Mouse (Mus musculus): Measurements from ENCODE around the gene Brd2. TPM values are rescaled to one million over a fixed set of nuclear protein-coding genes. Genes with fewer than 3 reads are reported as not detected.

Gene Brd2
- polyA plus RNA-seq, 1 experiment from 2014 or later, result 140 TPM

DNA sequence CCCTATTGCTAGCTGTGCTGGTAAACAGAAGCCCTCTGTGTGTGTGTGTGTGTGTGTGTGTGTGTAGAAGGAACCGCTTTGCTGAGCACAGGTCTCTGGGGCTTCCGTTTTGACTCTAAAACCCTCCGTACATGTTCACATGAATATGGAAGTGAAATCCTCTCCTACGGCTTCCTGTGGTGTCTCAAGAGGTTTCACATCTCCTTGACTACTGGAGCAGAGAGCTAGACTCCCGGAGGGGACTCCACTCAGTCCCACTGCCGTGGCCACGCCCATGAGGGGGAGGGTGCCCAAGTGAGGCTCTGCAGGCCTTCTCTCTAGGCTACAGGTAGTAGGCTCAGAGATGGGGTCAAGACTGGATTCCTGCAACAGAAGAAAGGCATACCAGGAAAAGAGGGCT lies 20.6 kb upstream of the Brd2 start, which contains the start of gene H2-DMb2:
TSS of gene H2-DMb2 (plus strand) at position 275 of the 400 bp plus-strand sequence.
- Histone ChIP-seq H3K9me3 (replicated peaks) (no peaks in the 10 kb centered on the region), H3K4me1 (peaks cover 29% of the 10 kb centered on the region), H3K4me2 (peak within 1 kb of the TSS; percentile 8), H3K36me3 (no peaks in the 10 kb centered on the region), H3K4me3 (replicated peaks) (no peak within 1 kb of the TSS), H3K9ac (0 out of 2 replicates have a peak within 1 kb of the TSS, but pooled peaks have one; percentile 14), H3K27ac (peak within 1 kb of the TSS; percentile 70), H3K27me3 (peaks cover 36% of the 10 kb centered on the region)
- peak; percentile 80 for ATAC-seq (replicated peaks; ENCODE audit: low FRiP score)
- WGBS, result 7% methylated on average over 7 of the region's 7 CpGs

DNA sequence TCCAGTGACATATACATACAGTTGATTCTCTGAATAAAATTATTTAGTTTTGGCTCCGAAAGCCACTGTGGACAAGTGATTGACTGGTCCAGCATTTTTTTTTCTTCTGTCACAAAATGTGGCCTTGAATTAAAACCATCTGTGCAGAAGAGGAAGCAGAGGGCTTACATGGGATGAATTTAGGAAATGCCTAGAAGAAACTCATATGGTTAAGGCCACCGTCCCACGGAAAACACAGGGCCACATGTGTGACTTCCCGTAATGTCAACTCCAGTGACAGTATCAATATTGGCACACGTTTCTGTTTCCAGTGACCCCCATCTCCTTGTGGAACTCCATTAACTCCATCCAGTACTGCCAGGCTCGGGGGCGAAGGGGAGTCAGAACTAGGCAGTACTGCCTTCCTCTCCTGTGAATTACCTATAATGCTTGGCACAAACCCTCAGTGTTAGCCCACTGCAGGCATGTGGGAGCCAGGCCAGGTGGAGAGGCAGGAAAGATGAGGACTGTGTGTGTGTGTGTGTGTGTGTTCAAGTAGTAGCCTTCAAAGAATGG lies 20.1 kb upstream of the Brd2 start:
- H3K27ac ChIP-seq, result peak overlapping the region; percentile 70
- peaks cover 41% of the 10 kb centered on the region for H3K27me3 ChIP-seq
- peak overlapping the region; percentile 8 for H3K4me2 ChIP-seq
- H3K36me3 ChIP-seq, result no peaks in the 10 kb centered on the region
- no peak overlapping the region for H3K9ac ChIP-seq
- H3K4me3 ChIP-seq (replicated peaks), result no peak overlapping the region
- H3K9me3 ChIP-seq (replicated peaks), result no peaks in the 10 kb centered on the region
- 76% methylated on average over 7 of the region's 7 CpGs for WGBS
- no peak for ATAC-seq (replicated peaks; ENCODE audit: low FRiP score)
- peaks cover 29% of the 10 kb centered on the region for H3K4me1 ChIP-seq

DNA sequence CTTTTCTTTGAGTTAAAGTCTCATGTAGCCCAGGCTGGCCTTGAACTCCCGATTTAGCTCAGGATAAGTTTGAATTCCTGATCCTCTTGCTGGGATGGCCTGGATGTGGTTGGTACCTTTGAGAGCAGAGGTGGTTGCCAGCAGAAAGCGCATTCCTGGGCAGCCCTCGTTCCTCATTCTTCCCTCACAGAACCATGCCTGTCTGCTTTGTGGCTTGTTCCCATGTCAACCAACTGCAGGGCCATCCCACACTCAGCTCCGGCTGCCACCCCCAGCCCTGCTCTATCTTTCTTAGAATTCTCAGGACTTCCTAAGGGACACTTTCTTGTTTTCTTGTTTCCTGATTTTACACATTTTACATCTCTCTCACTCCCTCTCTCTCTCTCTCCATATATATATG lies 19.0 kb upstream of the Brd2 start:
- Histone ChIP-seq H3K27ac (no peak overlapping the region), H3K9me3 (replicated peaks) (no peaks in the 10 kb centered on the region), H3K9ac (no peak overlapping the region), H3K4me3 (replicated peaks) (no peak overlapping the region), H3K4me2 (no peak overlapping the region), H3K27me3 (peaks cover 50% of the 10 kb centered on the region), H3K36me3 (no peaks in the 10 kb centered on the region), H3K4me1 (peaks cover 29% of the 10 kb centered on the region)
- no peak for ATAC-seq (replicated peaks; ENCODE audit: low FRiP score)
- 65% methylated on average over 4 of the region's 4 CpGs for WGBS

DNA sequence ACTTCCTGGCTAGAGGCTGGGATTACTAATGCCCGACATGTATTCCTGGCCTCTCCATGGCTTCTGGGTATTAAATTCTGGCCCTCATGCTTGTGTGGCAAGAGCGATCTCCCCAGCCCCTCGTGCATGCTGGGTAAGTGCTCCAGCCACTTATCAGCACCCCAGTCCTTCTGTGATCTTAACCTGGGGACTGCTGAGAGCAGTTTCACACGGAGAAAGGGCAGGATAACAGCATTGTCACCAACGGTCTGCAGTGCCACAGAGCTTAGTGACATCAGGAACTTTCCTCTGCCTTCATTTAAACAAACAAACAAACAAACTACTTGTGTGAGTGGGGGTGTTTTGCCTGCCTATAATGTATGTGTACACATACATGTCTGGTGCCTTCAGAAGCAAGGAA lies 17.8 kb upstream of the Brd2 start:
- Histone ChIP-seq H3K9ac (no peak overlapping the region), H3K27me3 (peaks cover 53% of the 10 kb centered on the region), H3K4me1 (peaks cover 31% of the 10 kb centered on the region), H3K36me3 (no peaks in the 10 kb centered on the region), H3K4me3 (replicated peaks) (no peak overlapping the region), H3K27ac (no peak overlapping the region), H3K4me2 (peak overlapping the region; percentile 63), H3K9me3 (replicated peaks) (no peaks in the 10 kb centered on the region)
- no peak for ATAC-seq (replicated peaks; ENCODE audit: low FRiP score)
- 11% methylated on average over 5 of the region's 5 CpGs for WGBS

DNA sequence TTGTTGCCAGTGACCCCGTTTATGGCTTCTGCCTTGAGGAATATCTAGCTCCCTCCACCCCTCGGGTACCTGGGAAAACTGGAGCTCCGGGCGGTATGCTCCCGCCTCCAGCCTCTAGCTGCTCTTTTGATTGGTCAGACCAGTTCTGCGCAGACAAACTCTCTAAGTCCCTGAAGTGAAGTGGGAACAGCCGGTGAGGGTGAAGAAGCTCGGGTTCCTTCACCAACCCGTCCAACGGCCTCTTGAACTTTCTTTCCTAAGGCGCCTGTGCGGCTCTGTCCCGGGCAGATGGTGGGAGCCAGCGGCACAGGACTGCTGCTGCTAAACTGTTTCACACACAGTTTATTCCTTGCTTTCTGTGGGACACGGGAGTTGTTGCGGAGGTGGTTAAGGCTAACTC lies 17.0 kb upstream of the Brd2 start:
- no peaks in the 10 kb centered on the region for H3K36me3 ChIP-seq
- peaks cover 53% of the 10 kb centered on the region for H3K27me3 ChIP-seq
- peaks cover 31% of the 10 kb centered on the region for H3K4me1 ChIP-seq
- H3K9me3 ChIP-seq (replicated peaks), result no peaks in the 10 kb centered on the region
- ATAC-seq (replicated peaks; ENCODE audit: low FRiP score), result no peak; the same call in 1 of the 2 replicates
- peak overlapping the region; percentile 30; the same call in 1 of the 2 replicates for H3K9ac ChIP-seq
- H3K4me3 ChIP-seq (replicated peaks), result peak overlapping the region; percentile 35
- 3% methylated on average over 16 of the region's 16 CpGs for WGBS
- no peak overlapping the region for H3K27ac ChIP-seq
- peak overlapping the region; percentile 63 for H3K4me2 ChIP-seq

DNA sequence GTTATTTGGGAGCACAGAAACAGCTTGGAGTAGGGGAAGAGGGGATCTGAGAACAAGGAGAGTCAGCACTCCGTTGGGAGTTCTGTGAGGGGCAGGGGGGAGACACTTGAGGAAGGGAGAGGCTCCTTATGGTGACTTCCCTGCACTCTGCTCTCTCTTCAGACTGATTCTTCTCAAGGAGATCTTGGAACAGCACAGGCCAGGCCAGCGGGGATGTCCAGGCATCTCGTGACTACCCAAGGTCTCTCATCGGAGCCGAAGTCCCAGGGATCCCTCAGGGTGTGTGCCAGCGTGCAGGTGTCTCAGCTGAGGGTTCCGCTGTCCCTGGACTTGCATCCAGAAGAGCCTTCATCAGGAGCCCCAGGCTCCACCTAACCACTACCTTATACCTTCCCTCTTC lies 16.2 kb upstream of the Brd2 start:
- Histone ChIP-seq H3K9ac (peak overlapping the region; percentile 30; the same call in 1 of the 2 replicates), H3K36me3 (no peaks in the 10 kb centered on the region), H3K27me3 (peaks cover 53% of the 10 kb centered on the region), H3K9me3 (replicated peaks) (no peaks in the 10 kb centered on the region), H3K4me1 (peaks cover 31% of the 10 kb centered on the region), H3K4me3 (replicated peaks) (no peak overlapping the region), H3K27ac (no peak overlapping the region), H3K4me2 (peak overlapping the region; percentile 63)
- 80% methylated on average over 7 of the region's 7 CpGs for WGBS
- no peak for ATAC-seq (replicated peaks; ENCODE audit: low FRiP score)

DNA sequence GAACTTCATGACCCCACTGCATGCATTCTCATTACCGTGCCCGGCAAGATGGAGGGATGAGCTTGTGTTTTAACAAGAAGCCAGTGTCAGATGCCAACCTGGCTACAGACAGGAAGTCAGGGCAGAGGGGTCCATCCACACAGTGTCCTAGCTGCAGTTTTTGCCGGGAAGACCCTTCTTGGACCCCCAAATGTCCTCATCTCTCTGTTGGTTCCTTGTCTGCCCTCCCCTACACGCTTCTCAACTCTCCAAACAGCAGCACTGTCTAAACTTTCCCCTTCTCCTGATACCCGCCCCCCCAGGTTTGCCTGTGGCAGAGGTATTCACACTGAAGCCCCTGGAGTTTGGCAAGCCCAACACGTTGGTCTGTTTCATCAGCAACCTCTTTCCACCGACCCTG lies 15.2 kb upstream of the Brd2 start:
- no peaks in the 10 kb centered on the region for H3K36me3 ChIP-seq
- no peak overlapping the region for H3K4me2 ChIP-seq
- no peak overlapping the region for H3K27ac ChIP-seq
- no peaks in the 10 kb centered on the region for H3K9me3 ChIP-seq (replicated peaks)
- no peak overlapping the region for H3K4me3 ChIP-seq (replicated peaks)
- WGBS, result 68% methylated on average over 7 of the region's 7 CpGs
- no peak overlapping the region for H3K9ac ChIP-seq
- H3K27me3 ChIP-seq, result peaks cover 53% of the 10 kb centered on the region
- peaks cover 23% of the 10 kb centered on the region for H3K4me1 ChIP-seq
- no peak for ATAC-seq (replicated peaks; ENCODE audit: low FRiP score)

DNA sequence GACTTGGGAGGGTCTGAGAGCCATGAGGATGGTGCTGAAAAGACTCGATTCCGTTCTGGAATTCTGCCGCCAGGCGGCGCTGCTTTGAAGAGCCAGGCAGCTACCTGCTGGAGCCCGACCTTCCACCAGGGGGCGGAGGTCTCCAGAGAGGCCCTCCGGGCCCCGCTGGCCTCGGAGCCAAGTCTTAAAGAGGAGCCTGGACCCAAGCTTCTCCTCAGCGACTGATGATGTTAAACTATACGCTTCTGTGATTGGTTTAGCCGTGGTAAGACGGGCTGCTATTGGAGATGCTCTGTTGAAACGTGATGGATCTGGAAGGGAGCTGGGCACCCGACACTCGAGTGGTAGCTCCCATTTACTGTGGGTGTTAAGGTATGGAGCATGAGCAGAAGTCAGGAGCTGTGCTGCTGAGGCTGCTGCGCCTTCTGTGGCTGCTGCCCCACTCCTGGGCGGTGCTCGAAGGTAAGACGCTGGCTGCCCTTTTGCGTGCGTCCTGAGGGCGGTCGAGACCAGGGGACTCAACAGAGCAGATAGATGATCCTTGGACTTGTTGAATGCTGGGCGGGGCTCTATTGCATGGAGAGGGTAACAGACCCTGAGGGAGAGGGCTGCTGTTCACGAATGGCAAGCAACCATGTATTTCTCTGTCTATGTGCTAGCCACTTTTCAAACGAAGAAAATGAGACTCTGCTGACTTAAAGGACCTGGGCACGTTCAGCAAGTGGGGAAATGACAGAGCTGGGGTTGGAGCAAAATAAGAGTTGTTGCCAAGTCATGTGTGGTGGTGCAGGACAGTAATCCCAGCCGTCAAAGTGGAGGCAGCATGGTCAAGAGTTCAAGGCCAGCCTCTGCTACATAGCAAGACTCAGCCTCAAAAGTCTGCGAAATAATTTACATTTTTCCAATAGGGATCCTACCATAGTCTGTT lies 13.1 kb upstream of the Brd2 start:
- peaks cover 22% of the 10 kb centered on the region for H3K4me1 ChIP-seq
- peak overlapping the region; percentile 46 for H3K4me3 ChIP-seq (replicated peaks)
- H3K9ac ChIP-seq, result peak overlapping the region; percentile 37; the same call in 1 of the 2 replicates
- H3K36me3 ChIP-seq, result no peaks in the 10 kb centered on the region
- 5% methylated on average over 31 of the region's 31 CpGs for WGBS
- H3K4me2 ChIP-seq, result peak overlapping the region; percentile 80
- no peaks in the 10 kb centered on the region for H3K9me3 ChIP-seq (replicated peaks)
- peak overlapping the region; percentile 33; the same call in 1 of the 2 replicates for H3K27ac ChIP-seq
- peaks cover 38% of the 10 kb centered on the region for H3K27me3 ChIP-seq
- peak; percentile 97 for ATAC-seq (replicated peaks; ENCODE audit: low FRiP score)

DNA sequence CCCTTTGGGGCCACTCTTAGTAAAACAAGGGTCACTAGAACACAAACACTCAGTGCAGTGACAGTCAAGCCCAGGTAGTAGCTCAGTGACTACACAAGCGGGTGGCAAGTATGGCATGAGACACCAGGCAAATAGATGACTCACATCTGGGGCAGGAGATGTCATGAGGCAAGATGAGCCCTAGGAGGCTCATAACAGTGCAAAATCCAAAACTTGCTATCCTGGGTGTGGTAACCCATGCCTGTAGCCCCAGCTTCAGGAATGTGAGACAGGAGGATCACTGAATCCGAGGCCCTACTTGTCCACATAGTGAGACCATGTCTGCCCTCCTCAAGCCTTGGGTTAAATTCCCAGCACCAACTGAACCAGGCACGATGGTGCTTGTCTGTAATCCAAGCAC lies 12.0 kb upstream of the Brd2 start:
- Histone ChIP-seq H3K4me1 (peaks cover 27% of the 10 kb centered on the region), H3K27ac (no peak overlapping the region), H3K4me2 (no peak overlapping the region), H3K27me3 (peaks cover 30% of the 10 kb centered on the region), H3K36me3 (no peaks in the 10 kb centered on the region), H3K9ac (no peak overlapping the region), H3K4me3 (replicated peaks) (no peak overlapping the region), H3K9me3 (replicated peaks) (no peaks in the 10 kb centered on the region)
- 75% methylated on average over 3 of the region's 3 CpGs for WGBS
- ATAC-seq (replicated peaks; ENCODE audit: low FRiP score), result no peak

DNA sequence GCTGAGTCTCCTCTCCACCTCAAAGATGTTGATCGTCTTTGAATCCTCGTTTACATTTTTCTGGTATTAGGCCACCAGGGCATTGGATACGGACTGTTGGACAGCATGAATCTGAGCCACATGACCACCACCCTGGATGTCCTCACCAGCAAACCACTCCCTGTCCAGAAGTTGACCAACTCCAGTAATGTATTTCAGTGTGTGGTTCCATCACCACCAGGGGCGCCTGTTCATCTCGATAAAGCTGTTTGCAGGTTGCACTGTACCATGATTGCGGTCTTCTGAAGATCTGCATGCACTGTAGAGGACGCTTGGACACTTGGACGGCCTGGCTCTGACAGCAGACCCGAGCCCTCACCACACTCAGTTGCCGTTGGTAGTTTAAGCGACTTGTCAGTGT lies 10.9 kb upstream of the Brd2 start:
- Histone ChIP-seq H3K27ac (no peak overlapping the region), H3K4me2 (no peak overlapping the region)

DNA sequence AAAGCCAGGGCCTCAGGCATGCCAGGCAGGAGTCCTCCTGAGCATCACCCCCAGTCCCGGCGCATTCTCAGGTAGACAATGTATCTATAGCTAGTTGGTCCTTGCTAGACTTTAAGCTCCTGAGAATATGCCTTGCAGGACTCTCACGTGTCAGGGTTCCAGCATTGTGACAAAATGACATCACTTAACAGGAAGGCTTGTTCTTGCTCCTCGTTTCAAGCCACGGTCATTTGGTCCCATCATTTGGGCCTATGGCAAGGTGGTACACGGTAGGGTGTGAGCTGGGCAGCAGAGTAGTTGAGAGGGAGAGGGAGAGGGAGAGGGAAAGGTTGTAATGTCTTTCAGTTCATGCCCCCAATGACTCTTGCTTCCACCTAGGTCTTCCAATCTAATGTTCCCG lies 9.5 kb upstream of the Brd2 start:
- Histone ChIP-seq H3K4me2 (no peak overlapping the region), H3K27me3 (peaks cover 6% of the 10 kb centered on the region), H3K9me3 (replicated peaks) (no peaks in the 10 kb centered on the region), H3K36me3 (no peaks in the 10 kb centered on the region), H3K4me3 (replicated peaks) (no peak overlapping the region), H3K27ac (no peak overlapping the region), H3K9ac (no peak overlapping the region), H3K4me1 (peaks cover 44% of the 10 kb centered on the region)
- 81% methylated on average over 7 of the region's 7 CpGs for WGBS
- ATAC-seq (replicated peaks; ENCODE audit: low FRiP score), result no peak

More for the DNA sequence above, 10.9 kb upstream of the Brd2 start:
- ATAC-seq (replicated peaks; ENCODE audit: low FRiP score), result no peak
- 84% methylated on average over 11 of the region's 11 CpGs for WGBS
- Histone ChIP-seq H3K4me3 (replicated peaks) (no peak overlapping the region), H3K27me3 (peaks cover 19% of the 10 kb centered on the region), H3K4me1 (peaks cover 31% of the 10 kb centered on the region), H3K9me3 (replicated peaks) (no peaks in the 10 kb centered on the region), H3K9ac (no peak overlapping the region), H3K36me3 (no peaks in the 10 kb centered on the region)
